Mouse (Mus musculus): ENCODE results near the gene Hif1an. TPM values are rescaled to one million over a fixed set of nuclear protein-coding genes. Genes with fewer than 3 reads are reported as not detected.

Hif1an gene
- total and polyA plus RNA-seq, 3 experiments, result 9.9 to 14.2 (median 11.7) TPM

DNA sequence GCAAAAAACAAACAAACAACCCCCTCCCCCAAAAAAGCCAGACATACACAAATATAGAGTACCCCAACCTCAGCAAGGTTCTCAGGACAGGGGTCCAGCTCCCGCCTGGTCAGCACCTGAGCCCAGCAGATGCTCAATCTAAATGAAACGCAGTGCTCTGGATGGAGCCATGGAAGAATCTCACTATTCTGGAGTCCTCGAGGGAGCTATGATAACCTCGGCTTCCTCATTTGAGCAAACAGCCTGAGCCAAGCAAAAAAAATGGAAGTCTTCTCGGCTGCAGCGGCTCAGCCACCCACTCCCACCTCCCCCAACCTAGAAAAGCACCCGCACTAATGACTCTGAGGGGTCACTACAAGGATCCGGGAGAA lies 8.2 kb upstream of the Hif1an start:
- ATAC-seq (ENCODE audit: extremely low read depth, insufficient number of reproducible peaks, low FRiP score, poor library complexity, severe bottlenecking), result no peak
- H3K36me3 ChIP-seq (replicated peaks), result peaks cover 44% of the 10 kb centered on the region
- no peaks in the 10 kb centered on the region for H3K9me3 ChIP-seq (replicated peaks)
- peak overlapping the region; percentile 99 for H3K4me3 ChIP-seq (ENCODE audit: low read depth, low read length)
- TF ChIP-seq TAL1 (conservative IDR thresholded peaks at IDR 0.05; ENCODE audit: low read depth, low read length), result no peak
- TF ChIP-seq GATA2 (IDR thresholded peaks at IDR 0.05; ENCODE audit: borderline replicate concordance, low read depth, low read length), result no peak
- peak; percentile 57 for DNase-seq (ENCODE audit: low spot score)
- H3K4me1 ChIP-seq (ENCODE audit: insufficient read depth, low read depth, low read length), result peaks cover 20% of the 10 kb centered on the region
- 0 out of 2 replicates have a peak, but pooled peaks cover 7% of the 10 kb centered on the region for H3K27me3 ChIP-seq (ENCODE audit: insufficient read depth, low read length)

DNA sequence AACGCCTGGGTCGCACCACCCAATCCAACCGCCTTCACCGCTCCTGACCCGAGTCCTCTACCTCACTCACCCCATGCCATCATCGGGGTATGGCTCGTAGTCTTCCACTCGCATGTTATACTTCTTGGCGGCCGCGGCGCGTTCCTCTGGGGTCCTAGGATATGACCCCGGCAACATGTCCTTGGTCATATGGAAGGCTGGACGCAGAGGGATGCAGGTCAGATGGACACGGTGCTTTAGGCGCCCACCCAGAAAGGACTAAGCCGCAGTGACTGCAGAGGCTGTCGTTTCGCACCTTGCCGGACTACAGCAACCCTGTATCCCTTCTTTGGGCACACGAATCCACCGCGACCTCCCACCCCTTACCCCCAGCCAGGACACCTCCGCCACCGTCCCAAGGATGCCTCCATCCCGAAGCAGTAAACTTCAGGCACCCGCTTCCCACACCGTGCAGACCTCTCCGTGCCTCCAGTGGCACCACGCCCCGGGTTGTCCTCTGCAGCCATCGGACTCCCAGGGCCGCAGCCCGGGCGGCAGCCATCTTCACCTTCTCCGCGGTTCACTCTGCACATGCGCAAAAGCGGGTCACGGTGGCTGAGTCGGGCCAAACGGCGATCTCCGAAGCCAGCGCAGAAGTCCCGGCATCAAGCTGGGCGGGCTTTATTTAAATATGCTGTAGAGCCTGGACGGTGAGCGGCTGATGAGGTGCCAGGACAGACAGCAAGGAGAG lies 7.6 kb upstream of the Hif1an start, which contains the start of gene Ndufb8:
Gene Ndufb8, minus strand, starts transcription at position 580 of the 730 bp plus-strand sequence.
- Histone ChIP-seq H3K27me3 (ENCODE audit: insufficient read depth, low read length) (0 out of 2 replicates have a peak, but pooled peaks cover 7% of the 10 kb centered on the region), H3K9me3 (replicated peaks) (no peaks in the 10 kb centered on the region), H3K4me3 (ENCODE audit: low read depth, low read length) (peak within 1 kb of the TSS; percentile 99), H3K36me3 (replicated peaks) (peaks cover 39% of the 10 kb centered on the region), H3K4me1 (ENCODE audit: insufficient read depth, low read depth, low read length) (peaks cover 20% of the 10 kb centered on the region)
- ATAC-seq (ENCODE audit: extremely low read depth, insufficient number of reproducible peaks, low FRiP score, poor library complexity, severe bottlenecking), result peak; percentile 63
- TF ChIP-seq POLR2AphosphoS5 (IDR thresholded peaks at IDR 0.05; ENCODE audit: insufficient replicate concordance, low read depth, low read length) (no peak), TAL1 (conservative IDR thresholded peaks at IDR 0.05; ENCODE audit: low read depth, low read length) (no peak), GATA2 (IDR thresholded peaks at IDR 0.05; ENCODE audit: borderline replicate concordance, low read depth, low read length) (no peak), GATA1 (IDR thresholded peaks at IDR 0.05; ENCODE audit: borderline replicate concordance, low read length) (no peak), CTCF (IDR thresholded peaks at IDR 0.05; ENCODE audit: low read depth, low read length) (no peak)
- peak; percentile 84 for DNase-seq (ENCODE audit: low spot score)

DNA sequence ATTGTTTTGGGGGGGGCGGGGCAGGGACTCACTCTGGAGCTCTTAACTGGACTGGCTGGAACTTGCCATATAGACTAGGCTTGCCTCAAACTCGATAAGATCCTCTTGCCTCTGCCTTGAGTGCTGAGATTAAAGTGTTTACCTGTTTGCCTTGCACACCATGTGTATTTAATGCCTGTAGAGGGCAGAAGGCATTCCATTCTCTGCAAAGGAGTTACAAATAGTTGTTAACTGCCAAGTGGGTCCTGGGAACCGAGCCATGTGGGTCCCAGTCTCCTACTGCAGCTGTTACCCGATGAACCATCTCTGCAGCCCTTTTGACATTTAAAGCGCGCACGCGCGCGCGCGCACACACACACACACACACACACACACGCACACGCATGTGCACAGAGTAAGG lies 1.4 kb downstream of the Hif1an start:
- peak overlapping the region; percentile 16; the same call in 1 of the 2 replicates for H3K4me3 ChIP-seq (ENCODE audit: low read depth, low read length)
- peaks cover 54% of the 10 kb centered on the region for H3K36me3 ChIP-seq (replicated peaks)
- no peaks in the 10 kb centered on the region for H3K9me3 ChIP-seq (replicated peaks)

DNA sequence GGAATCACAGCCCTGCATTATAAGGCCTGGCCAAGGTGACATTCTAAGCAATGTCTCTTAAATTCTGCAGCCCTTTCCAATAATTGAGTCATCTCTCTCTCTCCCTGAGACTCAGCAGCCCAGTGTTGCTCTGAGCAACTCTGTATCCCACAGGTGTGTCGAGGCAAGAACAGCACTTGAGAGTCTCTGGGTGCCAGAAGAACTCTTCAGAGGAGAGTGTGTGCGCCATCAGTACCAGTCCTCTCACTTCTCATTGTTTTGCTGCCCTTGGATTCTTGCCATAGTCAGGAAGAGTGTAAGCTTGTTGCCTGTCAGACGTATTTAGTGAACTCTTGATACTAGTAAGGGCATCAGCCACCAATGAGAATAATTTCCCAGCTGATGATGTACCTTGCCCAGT lies 5.1 kb downstream of the Hif1an start:
- peaks cover 17% of the 10 kb centered on the region for H3K4me1 ChIP-seq (ENCODE audit: insufficient read depth, low read depth, low read length)
- ATAC-seq (ENCODE audit: extremely low read depth, insufficient number of reproducible peaks, low FRiP score, poor library complexity, severe bottlenecking), result no peak
- TF ChIP-seq GATA1 (IDR thresholded peaks at IDR 0.05; ENCODE audit: borderline replicate concordance, low read length) (no peak), CTCF (IDR thresholded peaks at IDR 0.05; ENCODE audit: low read depth, low read length) (no peak), TAL1 (conservative IDR thresholded peaks at IDR 0.05; ENCODE audit: low read depth, low read length) (no peak), GATA2 (IDR thresholded peaks at IDR 0.05; ENCODE audit: borderline replicate concordance, low read depth, low read length) (no peak), POLR2AphosphoS5 (IDR thresholded peaks at IDR 0.05; ENCODE audit: insufficient replicate concordance, low read depth, low read length) (no peak)
- peaks cover 90% of the 10 kb centered on the region for H3K36me3 ChIP-seq (replicated peaks)
- no peak for DNase-seq (ENCODE audit: low spot score)
- H3K9me3 ChIP-seq (replicated peaks), result no peaks in the 10 kb centered on the region
- no peaks in the 10 kb centered on the region for H3K27me3 ChIP-seq (ENCODE audit: insufficient read depth, low read length)
- no peak overlapping the region for H3K4me3 ChIP-seq (ENCODE audit: low read depth, low read length)

More for the DNA sequence above, 1.4 kb downstream of the Hif1an start:
- no peak for TF ChIP-seq GATA2 (IDR thresholded peaks at IDR 0.05; ENCODE audit: borderline replicate concordance, low read depth, low read length)
- no peak for TF ChIP-seq POLR2AphosphoS5 (IDR thresholded peaks at IDR 0.05; ENCODE audit: insufficient replicate concordance, low read depth, low read length)
- TF ChIP-seq GATA1 (IDR thresholded peaks at IDR 0.05; ENCODE audit: borderline replicate concordance, low read length), result no peak
- TF ChIP-seq TAL1 (conservative IDR thresholded peaks at IDR 0.05; ENCODE audit: low read depth, low read length), result no peak
- no peak for TF ChIP-seq CTCF (IDR thresholded peaks at IDR 0.05; ENCODE audit: low read depth, low read length)
- DNase-seq (ENCODE audit: low spot score) (no peak), ATAC-seq (ENCODE audit: extremely low read depth, insufficient number of reproducible peaks, low FRiP score, poor library complexity, severe bottlenecking) (no peak)
- Histone ChIP-seq H3K4me1 (ENCODE audit: insufficient read depth, low read depth, low read length) (peaks cover 20% of the 10 kb centered on the region), H3K27me3 (ENCODE audit: insufficient read depth, low read length) (no peaks in the 10 kb centered on the region)

DNA sequence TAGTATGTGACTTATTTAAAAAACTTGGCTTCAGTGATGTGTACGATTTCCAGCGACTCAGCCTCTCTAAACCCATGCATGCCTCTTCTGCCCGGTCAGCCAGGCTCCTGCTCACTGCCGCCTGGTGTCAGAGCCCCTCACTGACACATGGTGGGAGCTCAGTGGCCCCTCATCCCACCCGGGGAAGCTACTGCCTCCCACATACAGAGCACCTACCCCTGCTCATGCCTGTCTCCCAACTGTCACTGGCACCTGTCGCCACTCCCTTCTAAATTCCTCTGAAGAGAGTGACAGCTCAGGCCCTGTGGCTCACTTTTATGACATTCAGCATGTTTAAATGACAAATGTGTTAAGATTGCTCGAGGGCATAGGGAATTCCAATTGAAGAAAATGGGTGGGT lies 13.6 kb downstream of the Hif1an start:
- H3K36me3 ChIP-seq (replicated peaks), result peaks cover 65% of the 10 kb centered on the region
- no peak for TF ChIP-seq GATA2 (IDR thresholded peaks at IDR 0.05; ENCODE audit: borderline replicate concordance, low read depth, low read length)
- no peak for TF ChIP-seq GATA1 (IDR thresholded peaks at IDR 0.05; ENCODE audit: borderline replicate concordance, low read length)
- no peak for TF ChIP-seq CTCF (IDR thresholded peaks at IDR 0.05; ENCODE audit: low read depth, low read length)
- no peak for TF ChIP-seq POLR2AphosphoS5 (IDR thresholded peaks at IDR 0.05; ENCODE audit: insufficient replicate concordance, low read depth, low read length)
- no peaks in the 10 kb centered on the region; the same call in 1 of the 2 replicates for H3K4me1 ChIP-seq (ENCODE audit: insufficient read depth, low read depth, low read length)
- H3K9me3 ChIP-seq (replicated peaks), result no peaks in the 10 kb centered on the region
- no peak overlapping the region for H3K4me3 ChIP-seq (ENCODE audit: low read depth, low read length)
- no peak for ATAC-seq (ENCODE audit: extremely low read depth, insufficient number of reproducible peaks, low FRiP score, poor library complexity, severe bottlenecking)
- no peaks in the 10 kb centered on the region for H3K27me3 ChIP-seq (ENCODE audit: insufficient read depth, low read length)
- no peak for DNase-seq (ENCODE audit: low spot score)

DNA sequence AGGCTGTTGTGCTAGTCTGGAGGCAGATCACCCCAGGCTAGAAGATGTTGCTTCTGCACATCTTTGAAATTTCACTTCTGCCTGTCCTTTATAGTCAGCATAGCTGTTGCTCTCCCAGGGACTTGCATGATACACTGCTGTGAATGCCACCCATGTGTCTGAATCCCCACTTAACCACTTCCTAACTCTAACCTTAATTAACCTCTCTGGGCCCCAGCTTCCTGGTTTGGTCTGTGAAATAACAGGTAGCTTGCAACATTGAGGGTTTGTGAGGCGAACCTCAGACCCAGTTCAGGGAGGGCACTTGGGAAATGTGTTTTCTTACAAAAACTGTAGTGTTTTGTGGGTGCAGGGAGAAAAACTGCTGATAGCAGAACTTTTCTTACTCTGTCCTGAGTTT lies 15.4 kb downstream of the Hif1an start:
- H3K27me3 ChIP-seq (ENCODE audit: insufficient read depth, low read length), result no peaks in the 10 kb centered on the region
- no peaks in the 10 kb centered on the region; the same call in 1 of the 2 replicates for H3K4me1 ChIP-seq (ENCODE audit: insufficient read depth, low read depth, low read length)
- no peak for DNase-seq (ENCODE audit: low spot score)
- ATAC-seq (ENCODE audit: extremely low read depth, insufficient number of reproducible peaks, low FRiP score, poor library complexity, severe bottlenecking), result no peak
- H3K9me3 ChIP-seq (replicated peaks), result no peaks in the 10 kb centered on the region
- H3K36me3 ChIP-seq (replicated peaks), result peaks cover 48% of the 10 kb centered on the region
- TF ChIP-seq GATA1 (IDR thresholded peaks at IDR 0.05; ENCODE audit: borderline replicate concordance, low read length) (no peak), CTCF (IDR thresholded peaks at IDR 0.05; ENCODE audit: low read depth, low read length) (no peak), POLR2AphosphoS5 (IDR thresholded peaks at IDR 0.05; ENCODE audit: insufficient replicate concordance, low read depth, low read length) (no peak), GATA2 (IDR thresholded peaks at IDR 0.05; ENCODE audit: borderline replicate concordance, low read depth, low read length) (no peak), TAL1 (conservative IDR thresholded peaks at IDR 0.05; ENCODE audit: low read depth, low read length) (no peak)
- H3K4me3 ChIP-seq (ENCODE audit: low read depth, low read length), result no peak overlapping the region
